Mouse (Mus musculus): ENCODE data around the gene Loxl3. TPM values are rescaled to one million over a fixed set of nuclear protein-coding genes. Genes with fewer than 3 reads are reported as not detected.
A peak's percentile ranks its signal among the peaks of the same experiment; 100 is the strongest.

Loxl3 gene
- polyA plus RNA-seq, 1 experiment from 2014 or later: 10.1 TPM

- Histone ChIP-seq H3K4me2 (ENCODE audit: low read depth, severe bottlenecking) (peak overlapping the region; percentile 59), H3K4me1 (ENCODE audit: control insufficient read depth, insufficient read depth, low read length) (peaks cover 6% of the 10 kb centered on the region), H3K9ac (ENCODE audit: low read length) (peak overlapping the region; percentile 14), H3K9me3 (ENCODE audit: control insufficient read depth, low read length) (no peaks in the 10 kb centered on the region), H3K27me3 (ENCODE audit: control insufficient read depth, insufficient read depth, low read length) (peaks cover 23% of the 10 kb centered on the region), H3K4me3 (ENCODE audit: low read depth, low read length) (peak overlapping the region; percentile 50), H3K27ac (replicated peaks; ENCODE audit: low read depth, low read length) (no peak overlapping the region; the same call in 1 of the 2 replicates), H3K36me3 (ENCODE audit: control insufficient read depth, insufficient read depth, low read length) (no peaks in the 10 kb centered on the region)
- peak; percentile 31 for ATAC-seq (ENCODE audit: insufficient number of reproducible peaks, low FRiP score, low TSS enrichment, low read depth)
- peak; percentile 73 for DNase-seq (ENCODE audit: low spot score)
- WGBS: under 1% methylated on average over 31 of the region's 31 CpGs
These were observed 1.2 kb upstream of the Loxl3 start for GRCm38 (mm10) chr6:83032769-83033191.

- no peaks in the 10 kb centered on the region for H3K36me3 ChIP-seq (ENCODE audit: control insufficient read depth, insufficient read depth, low read length)
- DNase-seq (ENCODE audit: low spot score) (no peak), ATAC-seq (ENCODE audit: insufficient number of reproducible peaks, low FRiP score, low TSS enrichment, low read depth) (no peak)
- peaks cover 12% of the 10 kb centered on the region for H3K4me1 ChIP-seq (ENCODE audit: control insufficient read depth, insufficient read depth, low read length)
- peak overlapping the region; percentile 50 for H3K4me3 ChIP-seq (ENCODE audit: low read depth, low read length)
- WGBS: 19% methylated on average over 5 of the region's 5 CpGs
- peak overlapping the region; percentile 59 for H3K4me2 ChIP-seq (ENCODE audit: low read depth, severe bottlenecking)
- H3K27ac ChIP-seq (replicated peaks; ENCODE audit: low read depth, low read length): peak overlapping the region; percentile 68; the same call in 1 of the 2 replicates
- H3K27me3 ChIP-seq (ENCODE audit: control insufficient read depth, insufficient read depth, low read length): peaks cover 23% of the 10 kb centered on the region
- peak overlapping the region; percentile 14 for H3K9ac ChIP-seq (ENCODE audit: low read length)
- H3K9me3 ChIP-seq (ENCODE audit: control insufficient read depth, low read length): no peaks in the 10 kb centered on the region
These were observed 586 bp downstream of the Loxl3 start for GRCm38 (mm10) chr6:83034463-83035055.

- Histone ChIP-seq H3K9me3 (ENCODE audit: control insufficient read depth, low read length) (no peaks in the 10 kb centered on the region), H3K9ac (ENCODE audit: low read length) (no peak overlapping the region), H3K4me1 (ENCODE audit: control insufficient read depth, insufficient read depth, low read length) (peaks cover 9% of the 10 kb centered on the region), H3K4me2 (ENCODE audit: low read depth, severe bottlenecking) (no peak overlapping the region), H3K36me3 (ENCODE audit: control insufficient read depth, insufficient read depth, low read length) (no peaks in the 10 kb centered on the region), H3K4me3 (ENCODE audit: low read depth, low read length) (no peak overlapping the region), H3K27me3 (ENCODE audit: control insufficient read depth, insufficient read depth, low read length) (peaks cover 2% of the 10 kb centered on the region), H3K27ac (replicated peaks; ENCODE audit: low read depth, low read length) (no peak overlapping the region)
- DNase-seq (ENCODE audit: low spot score) (no peak), ATAC-seq (ENCODE audit: insufficient number of reproducible peaks, low FRiP score, low TSS enrichment, low read depth) (no peak)
- 79% methylated on average over 8 of the region's 8 CpGs for WGBS
These were observed 3.2 kb downstream of the Loxl3 start for GRCm38 (mm10) chr6:83037188-83037587.

- peak overlapping the region; percentile 43; the same call in 1 of the 2 replicates for H3K9ac ChIP-seq (ENCODE audit: low read length)
- ATAC-seq (ENCODE audit: insufficient number of reproducible peaks, low FRiP score, low TSS enrichment, low read depth): peak; percentile 28; the same call in 1 of the 2 replicates
These were observed 4.6 kb downstream of the Loxl3 start for GRCm38 (mm10) chr6:83038496-83039012.

GRCm38 (mm10) chr6:83040601-83041000 lies 6.6 kb downstream of the Loxl3 start:
- H3K27ac ChIP-seq (replicated peaks; ENCODE audit: low read depth, low read length): no peak overlapping the region
- H3K4me2 ChIP-seq (ENCODE audit: low read depth, severe bottlenecking): no peak overlapping the region
- no peak for ATAC-seq (ENCODE audit: insufficient number of reproducible peaks, low FRiP score, low TSS enrichment, low read depth)
- DNase-seq (ENCODE audit: low spot score): no peak
- no peaks in the 10 kb centered on the region for H3K27me3 ChIP-seq (ENCODE audit: control insufficient read depth, insufficient read depth, low read length)
- H3K36me3 ChIP-seq (ENCODE audit: control insufficient read depth, insufficient read depth, low read length): no peaks in the 10 kb centered on the region
- no peak overlapping the region for H3K9ac ChIP-seq (ENCODE audit: low read length)
- WGBS: 77% methylated on average over 5 of the region's 5 CpGs
- no peaks in the 10 kb centered on the region for H3K9me3 ChIP-seq (ENCODE audit: control insufficient read depth, low read length)
- H3K4me1 ChIP-seq (ENCODE audit: control insufficient read depth, insufficient read depth, low read length): peaks cover 6% of the 10 kb centered on the region; the same call in 1 of the 2 replicates
- H3K4me3 ChIP-seq (ENCODE audit: low read depth, low read length): no peak overlapping the region

More at GRCm38 (mm10) chr6:83038496-83039012, 4.6 kb downstream of the Loxl3 start:
- H3K4me3 ChIP-seq (ENCODE audit: low read depth, low read length): peak overlapping the region; percentile 10; the same call in 1 of the 2 replicates
- H3K4me2 ChIP-seq (ENCODE audit: low read depth, severe bottlenecking): peak overlapping the region; percentile 42
- no peak overlapping the region for H3K27ac ChIP-seq (replicated peaks; ENCODE audit: low read depth, low read length)
- 7% methylated on average over 24 of the region's 24 CpGs for WGBS
- H3K36me3 ChIP-seq (ENCODE audit: control insufficient read depth, insufficient read depth, low read length): no peaks in the 10 kb centered on the region
- H3K4me1 ChIP-seq (ENCODE audit: control insufficient read depth, insufficient read depth, low read length): peaks cover 6% of the 10 kb centered on the region; the same call in 1 of the 2 replicates
- DNase-seq (ENCODE audit: low spot score): peak; percentile 92
- no peaks in the 10 kb centered on the region for H3K9me3 ChIP-seq (ENCODE audit: control insufficient read depth, low read length)
- H3K27me3 ChIP-seq (ENCODE audit: control insufficient read depth, insufficient read depth, low read length): no peaks in the 10 kb centered on the region

GRCm38 (mm10) chr6:83043561-83043960 lies 9.6 kb downstream of the Loxl3 start:
- DNase-seq (ENCODE audit: low spot score) (no peak), ATAC-seq (ENCODE audit: insufficient number of reproducible peaks, low FRiP score, low TSS enrichment, low read depth) (no peak)
- peaks cover 2% of the 10 kb centered on the region; the same call in 1 of the 2 replicates for H3K4me1 ChIP-seq (ENCODE audit: control insufficient read depth, insufficient read depth, low read length)
- H3K4me2 ChIP-seq (ENCODE audit: low read depth, severe bottlenecking): no peak overlapping the region
- no peaks in the 10 kb centered on the region for H3K27me3 ChIP-seq (ENCODE audit: control insufficient read depth, insufficient read depth, low read length)
- no peak overlapping the region for H3K27ac ChIP-seq (replicated peaks; ENCODE audit: low read depth, low read length)
- H3K9me3 ChIP-seq (ENCODE audit: control insufficient read depth, low read length): no peaks in the 10 kb centered on the region
- no peaks in the 10 kb centered on the region for H3K36me3 ChIP-seq (ENCODE audit: control insufficient read depth, insufficient read depth, low read length)
- 72% methylated on average over 6 of the region's 6 CpGs for WGBS
- H3K4me3 ChIP-seq (ENCODE audit: low read depth, low read length): no peak overlapping the region
- H3K9ac ChIP-seq (ENCODE audit: low read length): no peak overlapping the region

GRCm38 (mm10) chr6:83043993-83044392 lies 10.0 kb downstream of the Loxl3 start:
- H3K9ac ChIP-seq (ENCODE audit: low read length): no peak overlapping the region
- no peak overlapping the region for H3K4me3 ChIP-seq (ENCODE audit: low read depth, low read length)
- no peak for ATAC-seq (ENCODE audit: insufficient number of reproducible peaks, low FRiP score, low TSS enrichment, low read depth)
- no peak for DNase-seq (ENCODE audit: low spot score)
- H3K27me3 ChIP-seq (ENCODE audit: control insufficient read depth, insufficient read depth, low read length): no peaks in the 10 kb centered on the region
- H3K9me3 ChIP-seq (ENCODE audit: control insufficient read depth, low read length): no peaks in the 10 kb centered on the region
- 80% methylated on average over 5 of the region's 5 CpGs for WGBS
- H3K27ac ChIP-seq (replicated peaks; ENCODE audit: low read depth, low read length): no peak overlapping the region
- no peaks in the 10 kb centered on the region for H3K4me1 ChIP-seq (ENCODE audit: control insufficient read depth, insufficient read depth, low read length)
- H3K36me3 ChIP-seq (ENCODE audit: control insufficient read depth, insufficient read depth, low read length): no peaks in the 10 kb centered on the region
- H3K4me2 ChIP-seq (ENCODE audit: low read depth, severe bottlenecking): no peak overlapping the region

GRCm38 (mm10) chr6:83044742-83045141 lies 10.8 kb downstream of the Loxl3 start:
- no peaks in the 10 kb centered on the region for H3K4me1 ChIP-seq (ENCODE audit: control insufficient read depth, insufficient read depth, low read length)
- no peak overlapping the region for H3K9ac ChIP-seq (ENCODE audit: low read length)
- no peak overlapping the region for H3K27ac ChIP-seq (replicated peaks; ENCODE audit: low read depth, low read length)
- no peak for ATAC-seq (ENCODE audit: insufficient number of reproducible peaks, low FRiP score, low TSS enrichment, low read depth)
- no peak for DNase-seq (ENCODE audit: low spot score)
- H3K4me2 ChIP-seq (ENCODE audit: low read depth, severe bottlenecking): no peak overlapping the region
- no peaks in the 10 kb centered on the region for H3K9me3 ChIP-seq (ENCODE audit: control insufficient read depth, low read length)
- no peak overlapping the region for H3K4me3 ChIP-seq (ENCODE audit: low read depth, low read length)
- H3K36me3 ChIP-seq (ENCODE audit: control insufficient read depth, insufficient read depth, low read length): no peaks in the 10 kb centered on the region
- no peaks in the 10 kb centered on the region for H3K27me3 ChIP-seq (ENCODE audit: control insufficient read depth, insufficient read depth, low read length)
- 77% methylated on average over 9 of the region's 9 CpGs for WGBS

Data from limb, embryonic 11.5 days (tissue).